Mouse (Mus musculus) embryonic fibroblast, embryonic 13.5 days (primary cell): ENCODE measurements around the gene Akap7.

Experiments used
- CTCF ChIP-seq: IDR thresholded peaks from 2 replicates; pipeline ENCODE4 v1.5.1; 2011; ENCODE audit warnings: mild to moderate bottlenecking, control low read depth, low read length, moderate library complexity, borderline replicate concordance; ENCODE audit not compliant: insufficient read depth
- POLR2A ChIP-seq: IDR thresholded peaks from 2 replicates; pipeline ENCODE4 v1.6.1; 2011; ENCODE audit warnings: low read depth, mild to moderate bottlenecking, control low read depth, low read length, moderate library complexity

- TF ChIP-seq POLR2A (no peak), CTCF (no peak)
Measured at GRCm38 (mm10) chr10:25284427-25285099, 23.1 kb downstream of the Akap7 start.
